Mouse (Mus musculus): ENCODE measurements around the gene Grhl3.

The Grhl3 gene

GRCm38 (mm10) chr4:135526039-135526710 is 47.3 kb downstream of the Grhl3 start:
- DNase-seq (ENCODE audit: low read depth), result no peak

GRCm38 (mm10) chr4:135525057-135525456 is 48.4 kb downstream of the Grhl3 start:
- no peak for DNase-seq (ENCODE audit: low read depth)

- DNase-seq (ENCODE audit: low read depth), result no peak
These were observed 49.5 kb downstream of the Grhl3 start for GRCm38 (mm10) chr4:135523939-135524338.

- no peak for DNase-seq (ENCODE audit: low read depth)
These were observed 53.0 kb downstream of the Grhl3 start for GRCm38 (mm10) chr4:135520421-135520820.

GRCm38 (mm10) chr4:135518135-135518534 is 55.3 kb downstream of the Grhl3 start:
- no peak for DNase-seq (ENCODE audit: low read depth)

GRCm38 (mm10) chr4:135516351-135517316 is 56.8 kb downstream of the Grhl3 start:
- DNase-seq (ENCODE audit: low read depth), result peak; percentile 60

GRCm38 (mm10) chr4:135514925-135515324 is 58.5 kb downstream of the Grhl3 start:
- no peak for DNase-seq (ENCODE audit: low read depth)

- no peak for DNase-seq (ENCODE audit: low read depth)
These were observed 59.6 kb downstream of the Grhl3 start for GRCm38 (mm10) chr4:135513865-135514264.

- DNase-seq (ENCODE audit: low read depth), result no peak
These were observed 63.9 kb downstream of the Grhl3 start for GRCm38 (mm10) chr4:135509515-135509914.

- peak; percentile 81 for DNase-seq (ENCODE audit: low read depth)
These were observed 64.9 kb downstream of the Grhl3 start for GRCm38 (mm10) chr4:135508419-135509039.

GRCm38 (mm10) chr4:135507547-135508350 is 65.7 kb downstream of the Grhl3 start:
- DNase-seq (ENCODE audit: low read depth), result peak; percentile 81

- peak; percentile 91 for DNase-seq (ENCODE audit: low read depth)
These were observed 67.6 kb downstream of the Grhl3 start for GRCm38 (mm10) chr4:135505794-135506193.

- DNase-seq (ENCODE audit: low read depth), result peak; percentile 27
These were observed 71.8 kb downstream of the Grhl3 start for GRCm38 (mm10) chr4:135501587-135501986.

GRCm38 (mm10) chr4:135499831-135500230 is 73.6 kb downstream of the Grhl3 start:
- no peak for DNase-seq (ENCODE audit: low read depth)

GRCm38 (mm10) chr4:135498136-135498535 is 75.3 kb downstream of the Grhl3 start:
- no peak for DNase-seq (ENCODE audit: low read depth)

- DNase-seq (ENCODE audit: low read depth), result no peak
These were observed 77.6 kb downstream of the Grhl3 start for GRCm38 (mm10) chr4:135495810-135496209.

- no peak for DNase-seq (ENCODE audit: low read depth)
These were observed 78.0 kb downstream of the Grhl3 start for GRCm38 (mm10) chr4:135495397-135495791.

- DNase-seq (ENCODE audit: low read depth), result peak; percentile 95
These were observed 78.7 kb downstream of the Grhl3 start, which contains the start of the genes Stpg1 and Nipal3 for GRCm38 (mm10) chr4:135494521-135495396. Gene Stpg1 (plus strand): TSS chr4:135494790. Gene Nipal3 (minus strand): TSS chr4:135495038.

- DNase-seq (ENCODE audit: low read depth), result peak; percentile 80
These were observed 79.5 kb downstream of the Grhl3 start for GRCm38 (mm10) chr4:135493691-135494520.

GRCm38 (mm10) chr4:135493271-135493670 is 80.2 kb downstream of the Grhl3 start:
- DNase-seq (ENCODE audit: low read depth), result peak; percentile 75
